Mouse (Mus musculus): ENCODE measurements around the gene Tssk6. TPM values are rescaled to one million over a fixed set of nuclear protein-coding genes. Genes with fewer than 3 reads are reported as not detected.
A peak's percentile ranks its signal among the peaks of the same experiment; 100 is the strongest.

Gene Tssk6
- polyA plus RNA-seq, 1 experiment from 2014 or later, result 4.5 TPM

DNA sequence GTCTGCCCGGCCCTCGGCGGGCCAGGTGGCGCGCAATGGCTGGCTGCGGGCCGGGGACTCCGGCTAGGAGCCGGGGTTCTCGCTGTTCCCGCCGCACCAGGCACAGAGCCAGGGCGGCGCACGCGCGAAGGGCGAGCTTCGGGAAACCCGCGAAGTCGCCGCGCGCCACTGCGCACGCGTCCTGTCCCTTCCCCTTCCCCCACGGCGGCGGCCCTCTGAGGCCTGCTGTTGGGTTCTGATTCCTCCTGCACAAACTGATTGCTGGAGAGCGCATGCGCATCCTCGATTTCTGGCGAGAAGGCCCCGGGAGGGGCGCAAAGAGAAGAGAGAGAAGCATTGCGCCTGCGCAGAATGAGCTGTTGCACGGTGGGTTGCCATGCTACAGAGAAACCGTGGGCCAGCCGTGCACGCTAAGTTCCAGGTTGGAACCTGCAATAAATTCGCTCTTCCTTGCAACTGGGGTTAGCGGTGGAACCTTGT, 1.1 kb downstream of the Tssk6 start:
- DNase-seq (ENCODE audit: low spot score) (peak; percentile 98), ATAC-seq (replicated peaks; ENCODE audit: low FRiP score) (peak; percentile 86)
- Histone ChIP-seq H3K27me3 (replicated peaks; ENCODE audit: control insufficient read depth, insufficient read depth, low read length) (no peaks in the 10 kb centered on the region), H3K27ac (ENCODE audit: low read depth, low read length) (peak overlapping the region; percentile 98), H3K4me1 (replicated peaks; ENCODE audit: control insufficient read depth, insufficient read depth, low read length) (peaks cover 19% of the 10 kb centered on the region), H3K9ac (ENCODE audit: low read depth, low read length) (peak overlapping the region; percentile 88), H3K36me3 (ENCODE audit: control insufficient read depth, insufficient read depth, low read length) (peaks cover 7% of the 10 kb centered on the region; the same call in 1 of the 2 replicates), H3K4me3 (ENCODE audit: low read depth, low read length) (peak overlapping the region; percentile 84), H3K4me2 (peak overlapping the region; percentile 96), H3K9me3 (ENCODE audit: control insufficient read depth, low read length) (no peaks in the 10 kb centered on the region)
- WGBS, result under 1% methylated on average over 45 of the region's 45 CpGs

DNA sequence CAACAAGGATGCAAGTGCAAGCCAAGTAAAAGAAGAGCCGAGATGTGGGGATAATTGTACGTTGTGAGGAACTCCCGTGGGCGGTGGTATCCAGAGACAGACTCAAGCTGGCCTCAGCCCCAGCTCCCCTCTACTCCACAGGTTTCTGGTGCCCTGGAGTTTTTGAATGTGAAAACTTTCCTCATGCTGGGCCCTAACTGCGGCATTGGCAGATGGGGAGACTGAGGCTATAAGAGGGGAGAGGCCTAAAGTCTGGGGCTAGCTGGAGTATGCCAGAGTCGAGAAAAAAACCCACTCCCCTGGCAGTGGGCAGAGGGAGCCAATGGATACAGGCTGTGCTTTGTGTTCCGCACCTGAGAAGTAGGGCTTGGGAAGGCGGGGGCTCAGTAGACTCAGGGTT, 2.1 kb downstream of the Tssk6 start:
- H3K9ac ChIP-seq (ENCODE audit: low read depth, low read length), result peak overlapping the region; percentile 88; the same call in 1 of the 2 replicates
- H3K9me3 ChIP-seq (ENCODE audit: control insufficient read depth, low read length), result no peaks in the 10 kb centered on the region
- H3K4me2 ChIP-seq, result peak overlapping the region; percentile 96
- no peak for DNase-seq (ENCODE audit: low spot score)
- H3K27me3 ChIP-seq (replicated peaks; ENCODE audit: control insufficient read depth, insufficient read depth, low read length), result no peaks in the 10 kb centered on the region
- ATAC-seq (replicated peaks; ENCODE audit: low FRiP score), result no peak
- WGBS, result 70% methylated on average over 8 of the region's 8 CpGs
- peaks cover 16% of the 10 kb centered on the region for H3K4me1 ChIP-seq (replicated peaks; ENCODE audit: control insufficient read depth, insufficient read depth, low read length)
- H3K4me3 ChIP-seq (ENCODE audit: low read depth, low read length), result peak overlapping the region; percentile 84
- no peak overlapping the region for H3K27ac ChIP-seq (ENCODE audit: low read depth, low read length)
- peaks cover 4% of the 10 kb centered on the region; the same call in 1 of the 2 replicates for H3K36me3 ChIP-seq (ENCODE audit: control insufficient read depth, insufficient read depth, low read length)

DNA sequence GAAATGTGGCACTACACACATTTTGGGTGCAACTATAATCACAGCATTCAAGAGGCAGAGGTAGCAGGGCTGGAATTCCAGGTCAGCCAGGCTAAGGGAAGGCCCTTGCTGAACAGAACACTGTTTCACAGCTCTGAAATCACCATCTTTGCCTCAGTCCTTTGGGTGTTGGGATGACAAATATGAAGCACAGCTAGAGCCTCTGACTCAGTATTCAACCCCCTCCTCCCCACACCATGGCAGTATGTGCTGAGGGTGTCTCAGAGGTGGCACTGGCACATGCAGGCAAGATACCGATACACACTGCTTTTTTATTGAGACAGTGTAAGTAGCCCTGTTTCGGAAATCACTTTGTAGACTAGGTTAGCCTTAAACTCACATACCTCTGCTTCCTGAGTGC, 4.3 kb downstream of the Tssk6 start:
- peaks cover 7% of the 10 kb centered on the region for H3K4me1 ChIP-seq (replicated peaks; ENCODE audit: control insufficient read depth, insufficient read depth, low read length)
- 84% methylated on average over 2 of the region's 2 CpGs for WGBS
- no peak overlapping the region for H3K27ac ChIP-seq (ENCODE audit: low read depth, low read length)
- H3K27me3 ChIP-seq (replicated peaks; ENCODE audit: control insufficient read depth, insufficient read depth, low read length), result no peaks in the 10 kb centered on the region
- no peak overlapping the region for H3K4me2 ChIP-seq
- H3K9me3 ChIP-seq (ENCODE audit: control insufficient read depth, low read length), result no peaks in the 10 kb centered on the region
- DNase-seq (ENCODE audit: low spot score) (no peak), ATAC-seq (replicated peaks; ENCODE audit: low FRiP score) (no peak)
- H3K9ac ChIP-seq (ENCODE audit: low read depth, low read length), result no peak overlapping the region
- H3K36me3 ChIP-seq (ENCODE audit: control insufficient read depth, insufficient read depth, low read length), result peaks cover 19% of the 10 kb centered on the region
- H3K4me3 ChIP-seq (ENCODE audit: low read depth, low read length), result no peak overlapping the region

GRCm38 (mm10) chr8:69907106-69907505, 5.1 kb downstream of the Tssk6 start:
- ATAC-seq (replicated peaks; ENCODE audit: low FRiP score) (no peak), DNase-seq (ENCODE audit: low spot score) (no peak)
- Histone ChIP-seq H3K27me3 (replicated peaks; ENCODE audit: control insufficient read depth, insufficient read depth, low read length) (no peaks in the 10 kb centered on the region), H3K9me3 (ENCODE audit: control insufficient read depth, low read length) (no peaks in the 10 kb centered on the region), H3K27ac (ENCODE audit: low read depth, low read length) (no peak overlapping the region), H3K4me1 (replicated peaks; ENCODE audit: control insufficient read depth, insufficient read depth, low read length) (peaks cover 7% of the 10 kb centered on the region), H3K36me3 (ENCODE audit: control insufficient read depth, insufficient read depth, low read length) (peaks cover 25% of the 10 kb centered on the region), H3K4me3 (ENCODE audit: low read depth, low read length) (no peak overlapping the region), H3K4me2 (no peak overlapping the region), H3K9ac (ENCODE audit: low read depth, low read length) (no peak overlapping the region)
- 94% methylated on average over 2 of the region's 2 CpGs for WGBS

DNA sequence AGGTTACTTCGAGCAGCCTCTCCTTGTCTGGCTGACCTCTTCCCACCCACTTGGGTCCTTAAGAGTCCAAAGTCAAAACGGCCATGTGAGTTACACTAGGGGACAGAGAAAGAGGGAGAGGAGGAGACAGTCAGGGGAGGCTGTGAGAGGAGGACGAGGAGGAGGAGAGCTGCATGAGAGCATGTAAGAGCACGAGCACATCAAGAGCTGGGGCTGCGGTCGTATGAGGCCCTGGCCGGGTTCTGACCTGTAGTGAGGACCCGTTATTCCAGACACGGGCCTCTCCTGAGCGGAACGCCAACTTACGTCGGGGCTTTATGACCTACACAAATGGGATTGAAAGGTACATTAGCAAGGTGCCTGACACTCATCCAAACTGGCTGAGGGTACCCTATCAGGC, 9.9 kb downstream of the Tssk6 start:
- no peak for ATAC-seq (replicated peaks; ENCODE audit: low FRiP score)

DNA sequence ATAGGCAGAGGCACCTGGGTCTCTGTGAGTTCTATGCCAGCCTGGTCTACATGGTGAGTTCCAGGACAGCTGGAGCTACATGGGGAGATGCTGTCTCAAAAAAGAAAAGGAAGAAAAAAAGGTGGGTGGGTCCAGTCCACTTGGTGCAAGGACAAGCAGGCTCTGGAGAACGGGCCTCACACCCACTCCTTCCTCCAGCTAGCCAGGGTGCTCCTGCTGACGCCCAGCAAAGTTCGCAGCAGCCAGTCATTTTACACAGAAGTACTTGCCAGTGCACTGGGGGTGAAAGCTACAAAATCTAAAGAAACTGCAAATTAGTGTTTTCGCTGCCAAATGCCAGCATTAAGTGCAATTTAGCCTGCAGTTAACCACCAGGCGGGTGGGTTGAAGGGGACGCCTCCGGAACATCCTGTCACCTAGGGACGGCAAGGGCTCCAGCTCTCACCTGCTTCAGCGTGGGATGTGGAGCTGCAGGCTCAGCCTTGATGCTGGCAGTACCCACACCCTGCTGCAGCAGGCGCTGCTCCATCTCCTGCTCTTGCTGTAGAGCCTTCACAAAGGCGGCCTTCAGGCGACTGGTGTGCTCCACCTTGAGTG, 10.6 kb downstream of the Tssk6 start:
- 92% methylated on average over 12 of the region's 12 CpGs for WGBS
- H3K9ac ChIP-seq (ENCODE audit: low read depth, low read length), result no peak overlapping the region
- H3K4me2 ChIP-seq, result no peak overlapping the region
- no peaks in the 10 kb centered on the region for H3K4me1 ChIP-seq (replicated peaks; ENCODE audit: control insufficient read depth, insufficient read depth, low read length)
- ATAC-seq (replicated peaks; ENCODE audit: low FRiP score), result no peak
- H3K36me3 ChIP-seq (ENCODE audit: control insufficient read depth, insufficient read depth, low read length), result peaks cover 69% of the 10 kb centered on the region
- no peaks in the 10 kb centered on the region for H3K27me3 ChIP-seq (replicated peaks; ENCODE audit: control insufficient read depth, insufficient read depth, low read length)
- DNase-seq (ENCODE audit: low spot score), result no peak
- no peak overlapping the region for H3K27ac ChIP-seq (ENCODE audit: low read depth, low read length)
- no peaks in the 10 kb centered on the region for H3K9me3 ChIP-seq (ENCODE audit: control insufficient read depth, low read length)
- H3K4me3 ChIP-seq (ENCODE audit: low read depth, low read length), result no peak overlapping the region

More for the DNA sequence above, 9.9 kb downstream of the Tssk6 start:
- 92% methylated on average over 13 of the region's 13 CpGs for WGBS
- DNase-seq (ENCODE audit: low spot score), result no peak
- H3K4me1 ChIP-seq (replicated peaks; ENCODE audit: control insufficient read depth, insufficient read depth, low read length), result no peaks in the 10 kb centered on the region
- H3K9ac ChIP-seq (ENCODE audit: low read depth, low read length), result no peak overlapping the region
- H3K36me3 ChIP-seq (ENCODE audit: control insufficient read depth, insufficient read depth, low read length), result peaks cover 65% of the 10 kb centered on the region
- H3K9me3 ChIP-seq (ENCODE audit: control insufficient read depth, low read length), result no peaks in the 10 kb centered on the region
- H3K27ac ChIP-seq (ENCODE audit: low read depth, low read length), result no peak overlapping the region
- no peaks in the 10 kb centered on the region for H3K27me3 ChIP-seq (replicated peaks; ENCODE audit: control insufficient read depth, insufficient read depth, low read length)
- no peak overlapping the region for H3K4me2 ChIP-seq
- no peak overlapping the region for H3K4me3 ChIP-seq (ENCODE audit: low read depth, low read length)

- Histone ChIP-seq H3K9me3 (ENCODE audit: control insufficient read depth, low read length) (no peaks in the 10 kb centered on the region), H3K9ac (ENCODE audit: low read depth, low read length) (no peak overlapping the region), H3K4me3 (ENCODE audit: low read depth, low read length) (no peak overlapping the region), H3K36me3 (ENCODE audit: control insufficient read depth, insufficient read depth, low read length) (peaks cover 63% of the 10 kb centered on the region), H3K4me1 (replicated peaks; ENCODE audit: control insufficient read depth, insufficient read depth, low read length) (0 out of 2 replicates have a peak, but pooled peaks cover 8% of the 10 kb centered on the region), H3K27ac (ENCODE audit: low read depth, low read length) (no peak overlapping the region), H3K27me3 (replicated peaks; ENCODE audit: control insufficient read depth, insufficient read depth, low read length) (no peaks in the 10 kb centered on the region), H3K4me2 (no peak overlapping the region)
- DNase-seq (ENCODE audit: low spot score) (no peak), ATAC-seq (replicated peaks; ENCODE audit: low FRiP score) (no peak)
- 79% methylated on average over 4 of the region's 4 CpGs for WGBS
These were observed 12.5 kb downstream of the Tssk6 start for GRCm38 (mm10) chr8:69914526-69914925.

DNA sequence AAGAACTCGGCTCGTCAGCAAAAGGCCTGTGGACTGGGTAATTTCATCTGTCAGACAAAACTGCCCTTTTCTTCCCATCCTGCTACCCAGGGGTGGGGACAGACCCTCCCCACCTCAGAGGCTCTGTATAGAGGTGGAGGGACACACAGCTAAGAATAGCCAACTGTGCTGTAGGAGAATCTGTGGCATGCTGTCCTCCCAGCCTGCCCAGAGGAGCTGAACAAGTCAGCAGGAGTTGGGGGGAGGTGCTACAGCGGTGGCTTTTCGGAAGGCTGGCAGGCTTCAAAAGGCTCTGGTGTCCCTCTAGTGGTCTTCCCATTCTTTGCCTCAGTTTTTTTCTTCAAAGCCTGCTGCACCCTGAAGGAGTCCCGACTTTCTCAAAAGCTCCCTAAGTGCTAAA, 13.8 kb downstream of the Tssk6 start:
- no peak overlapping the region for H3K9ac ChIP-seq (ENCODE audit: low read depth, low read length)
- no peak for ATAC-seq (replicated peaks; ENCODE audit: low FRiP score)
- H3K9me3 ChIP-seq (ENCODE audit: control insufficient read depth, low read length), result no peaks in the 10 kb centered on the region
- H3K27me3 ChIP-seq (replicated peaks; ENCODE audit: control insufficient read depth, insufficient read depth, low read length), result no peaks in the 10 kb centered on the region
- no peak overlapping the region for H3K27ac ChIP-seq (ENCODE audit: low read depth, low read length)
- H3K4me2 ChIP-seq, result no peak overlapping the region
- H3K4me3 ChIP-seq (ENCODE audit: low read depth, low read length), result no peak overlapping the region
- DNase-seq (ENCODE audit: low spot score), result no peak
- H3K36me3 ChIP-seq (ENCODE audit: control insufficient read depth, insufficient read depth, low read length), result peaks cover 55% of the 10 kb centered on the region
- 57% methylated on average over 5 of the region's 5 CpGs for WGBS
- peaks cover 19% of the 10 kb centered on the region for H3K4me1 ChIP-seq (replicated peaks; ENCODE audit: control insufficient read depth, insufficient read depth, low read length)

GRCm38 (mm10) chr8:69918506-69918905, 16.5 kb downstream of the Tssk6 start:
- Histone ChIP-seq H3K36me3 (ENCODE audit: control insufficient read depth, insufficient read depth, low read length) (peaks cover 31% of the 10 kb centered on the region), H3K9me3 (ENCODE audit: control insufficient read depth, low read length) (no peaks in the 10 kb centered on the region), H3K4me3 (ENCODE audit: low read depth, low read length) (no peak overlapping the region), H3K4me1 (replicated peaks; ENCODE audit: control insufficient read depth, insufficient read depth, low read length) (peaks cover 39% of the 10 kb centered on the region), H3K27me3 (replicated peaks; ENCODE audit: control insufficient read depth, insufficient read depth, low read length) (no peaks in the 10 kb centered on the region), H3K27ac (ENCODE audit: low read depth, low read length) (no peak overlapping the region), H3K4me2 (no peak overlapping the region), H3K9ac (ENCODE audit: low read depth, low read length) (no peak overlapping the region)
- no peak for DNase-seq (ENCODE audit: low spot score)
- ATAC-seq (replicated peaks; ENCODE audit: low FRiP score), result no peak
